Mouse (Mus musculus): ENCODE results near the gene Sorcs2.

GRCm38 (mm10) chr5:36018366-36018765 lies 379.6 kb downstream of the Sorcs2 start:
- TF ChIP-seq CHD1 (IDR thresholded peaks at IDR 0.05; ENCODE audit: low read depth, low read length) (no peak), CTCF (conservative IDR thresholded peaks at IDR 0.05 in 1 of 2, IDR thresholded peaks at IDR 0.05 in 1 of 2; ENCODE audit: low read depth in 2 of 2, low read length in 2 of 2) (peak; percentile 68 to 80), USF2 (conservative IDR thresholded peaks at IDR 0.05; ENCODE audit: low read depth, low read length) (no peak), ETS1 (conservative IDR thresholded peaks at IDR 0.05; ENCODE audit: low read depth, low read length) (no peak), POLR2A (IDR thresholded peaks at IDR 0.05; ENCODE audit: low read depth, low read length) (no peak), MXI1 (IDR thresholded peaks at IDR 0.05; ENCODE audit: low read depth, low read length) (no peak), MEF2A (IDR thresholded peaks at IDR 0.05; ENCODE audit: borderline replicate concordance, low read depth, low read length) (no peak), TCF12 (IDR thresholded peaks at IDR 0.05; ENCODE audit: low read depth, low read length) (no peak), RAD21 (IDR thresholded peaks at IDR 0.05; ENCODE audit: low read depth, low read length) (peak; percentile 77), MAFK (IDR thresholded peaks at IDR 0.05; ENCODE audit: insufficient replicate concordance, low read length) (no peak), ZNF384 (IDR thresholded peaks at IDR 0.05; ENCODE audit: low read depth, low read length) (no peak), EP300 (IDR thresholded peaks at IDR 0.05; ENCODE audit: low read length) (no peak), MAZ (IDR thresholded peaks at IDR 0.05; ENCODE audit: low read depth, low read length) (no peak), IRF4 (IDR thresholded peaks at IDR 0.05; ENCODE audit: low read depth, low read length) (no peak)

Data from CH12.LX (cell line).